Mouse (Mus musculus): ENCODE data around the gene Capza2.
"Not testable (repeated sequence)": the region's sequence is repeated elsewhere in the genome, so short reads cannot be mapped to it uniquely, and the experiment has no call there.

Gene Capza2

GRCm38 (mm10) chr6:17640031-17640430 is 4.0 kb downstream of the Capza2 start:
- no peak for DNase-seq (ENCODE audit: low spot score in 2 of 2)

DNA sequence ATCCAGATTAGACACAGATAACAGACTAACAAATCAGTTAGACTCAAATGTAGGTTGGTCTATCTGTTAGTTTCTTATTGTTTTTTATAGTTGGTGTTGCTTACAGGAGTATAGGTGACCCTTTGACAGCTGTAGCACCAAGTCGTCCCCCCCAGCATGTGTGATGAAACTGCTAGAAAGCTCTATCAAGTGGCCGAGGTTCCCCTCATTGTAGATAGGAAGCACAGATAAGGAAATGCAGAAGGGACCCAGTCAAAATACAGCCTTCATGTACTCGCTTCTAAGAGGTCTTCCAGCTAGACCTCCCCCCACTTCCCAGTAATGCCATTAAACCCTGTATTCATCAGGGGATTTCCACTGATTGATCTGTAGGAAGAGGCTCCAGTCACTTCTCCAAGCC is 6.7 kb downstream of the Capza2 start:
- DNase-seq (ENCODE audit: low spot score in 2 of 2) = no peak

GRCm38 (mm10) chr6:17646107-17646506 is 10.1 kb downstream of the Capza2 start:
- no peak for DNase-seq (ENCODE audit: low spot score in 2 of 2)

DNA sequence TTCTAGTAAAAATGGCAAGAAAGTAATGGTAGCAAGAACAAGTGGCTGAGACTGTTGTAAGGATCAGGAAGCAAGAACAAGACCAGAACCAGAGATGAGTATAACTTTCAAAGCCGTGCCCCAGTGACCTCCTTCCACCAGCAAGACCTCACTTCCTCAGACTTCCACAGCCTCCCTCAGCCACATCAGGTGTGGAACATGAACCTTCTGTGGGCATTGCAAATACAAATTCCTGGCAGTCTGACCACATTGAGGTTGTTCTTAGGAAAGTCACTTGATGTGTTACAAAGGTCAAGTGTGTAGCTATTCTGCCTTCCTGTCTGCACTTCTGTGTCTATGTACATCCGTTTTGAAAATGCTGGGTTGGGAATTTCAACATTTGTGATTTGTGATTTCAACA is 16.1 kb downstream of the Capza2 start:
- DNase-seq (ENCODE audit: low spot score in 2 of 2) = no peak

DNA sequence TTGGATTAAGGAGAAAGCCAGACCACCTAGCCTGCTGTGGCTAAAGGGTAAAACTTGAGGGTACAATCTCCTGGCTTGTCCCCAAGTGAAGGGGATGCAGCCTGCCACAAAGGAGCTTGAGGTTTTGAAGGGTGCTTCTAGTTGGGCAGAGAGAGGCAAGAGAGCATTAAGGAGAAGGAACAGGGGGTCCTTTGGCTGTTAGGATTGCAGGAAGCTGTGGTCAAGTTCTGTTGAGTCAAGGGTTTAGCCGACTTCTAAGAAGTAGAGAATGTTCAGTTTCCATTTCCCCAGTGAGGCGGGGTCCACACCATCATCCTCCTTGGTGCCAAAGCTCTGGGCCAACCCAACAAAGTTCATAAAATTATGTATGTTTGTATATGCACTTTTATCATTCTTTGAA is 19.0 kb downstream of the Capza2 start:
- no peak for DNase-seq (ENCODE audit: low spot score in 2 of 2)

DNA sequence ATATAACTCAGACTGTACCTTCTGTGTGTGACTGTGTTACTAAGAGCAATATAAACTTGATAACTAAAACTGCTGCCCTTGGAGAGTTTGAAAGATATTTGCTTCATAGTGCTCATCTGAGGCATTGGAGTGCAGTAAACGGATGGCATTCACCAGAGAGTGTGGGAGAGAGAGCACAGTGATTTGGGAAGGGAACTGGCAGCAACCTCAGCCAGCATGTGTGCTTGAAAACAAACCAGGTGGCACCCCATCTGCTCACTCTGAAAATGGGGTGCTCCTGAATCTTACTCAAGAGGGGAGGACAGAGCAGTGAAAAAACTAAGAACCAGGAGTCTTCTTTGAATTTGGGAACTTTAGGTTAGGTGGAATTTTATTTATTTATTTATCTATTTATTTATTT is 21.3 kb downstream of the Capza2 start:
- DNase-seq (ENCODE audit: low spot score in 2 of 2) = no peak

DNA sequence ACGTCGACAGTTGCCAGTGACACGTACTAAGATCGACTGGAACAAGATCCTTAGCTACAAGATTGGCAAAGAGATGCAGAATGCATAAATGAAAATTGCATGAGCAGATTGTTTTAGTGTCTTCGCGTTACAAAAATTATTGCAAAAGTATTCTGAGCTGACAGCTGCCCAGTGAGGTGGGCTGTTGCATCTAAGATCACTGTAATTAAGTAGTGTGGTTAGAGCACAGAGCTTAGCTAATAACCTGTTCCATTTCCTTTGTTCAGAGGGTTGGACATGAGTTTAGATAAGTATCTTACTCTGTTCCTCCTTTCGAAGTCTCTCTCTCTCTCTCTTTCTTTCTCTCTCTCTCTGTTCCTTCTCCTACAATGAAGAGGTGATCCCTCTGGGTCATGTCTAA is 29.3 kb downstream of the Capza2 start:
- no peak for DNase-seq (ENCODE audit: low spot score in 2 of 2)

GRCm38 (mm10) chr6:17666024-17666423 is 30.0 kb downstream of the Capza2 start:
- no peak for DNase-seq (ENCODE audit: low spot score in 2 of 2)

GRCm38 (mm10) chr6:17667813-17668212 is 31.8 kb downstream of the Capza2 start:
- DNase-seq (ENCODE audit: low spot score in 2 of 2) = no peak

GRCm38 (mm10) chr6:17668334-17668733 is 32.3 kb downstream of the Capza2 start:
- no peak for DNase-seq (ENCODE audit: low spot score in 2 of 2)

DNA sequence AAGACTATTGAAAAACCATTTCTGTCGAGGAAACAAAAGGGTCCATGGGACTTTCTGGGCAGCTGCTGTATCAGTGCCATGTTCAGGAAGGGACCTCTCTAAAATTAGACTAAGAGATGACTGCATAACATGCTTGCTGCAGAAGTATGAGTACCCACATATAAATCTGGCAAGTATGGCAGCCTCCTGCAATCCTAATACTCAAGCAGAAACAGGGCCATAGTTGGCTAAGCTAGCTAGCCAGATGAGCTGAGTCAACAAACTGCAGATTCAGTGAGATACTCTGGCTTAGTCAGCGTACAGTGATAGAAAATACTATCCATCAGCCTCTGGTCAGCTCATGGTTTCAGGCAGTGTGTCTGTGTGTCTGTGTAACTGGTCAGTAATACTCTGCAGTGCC is 33.8 kb downstream of the Capza2 start:
- DNase-seq (ENCODE audit: low spot score in 2 of 2) = no peak

GRCm38 (mm10) chr6:17675019-17675756 is 39.2 kb downstream of the Capza2 start:
- peak; percentile 65 to 85 for DNase-seq (ENCODE audit: low spot score in 2 of 2)

GRCm38 (mm10) chr6:17677008-17677407 is 41.0 kb downstream of the Capza2 start:
- no peak for DNase-seq (ENCODE audit: low spot score in 2 of 2)

GRCm38 (mm10) chr6:17680266-17680925 is 44.4 kb downstream of the Capza2 start:
- peak; percentile 54 to 86 for DNase-seq (ENCODE audit: low spot score in 2 of 2)

DNA sequence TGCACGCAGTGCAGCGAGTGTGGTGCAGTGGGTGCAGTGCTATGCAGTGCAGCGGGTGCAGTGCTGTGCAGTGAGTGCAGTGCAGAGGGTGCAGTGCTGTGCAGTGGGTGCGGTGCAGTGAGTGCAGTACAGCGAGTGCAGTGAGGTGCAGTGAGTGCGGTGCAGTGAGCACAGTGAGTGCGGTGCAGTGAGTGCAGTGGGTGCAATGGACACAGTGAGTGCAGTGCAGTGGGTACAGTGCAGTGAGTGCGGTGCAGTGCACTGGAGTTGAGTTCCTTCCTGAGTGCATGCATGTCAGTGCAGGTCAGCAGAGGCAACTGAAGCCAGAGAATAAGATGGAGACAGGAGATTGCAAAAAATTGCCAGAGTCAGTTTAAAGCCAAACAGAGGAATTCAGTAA is 45.8 kb downstream of the Capza2 start:
- DNase-seq (ENCODE audit: low spot score in 2 of 2) = no peak

DNA sequence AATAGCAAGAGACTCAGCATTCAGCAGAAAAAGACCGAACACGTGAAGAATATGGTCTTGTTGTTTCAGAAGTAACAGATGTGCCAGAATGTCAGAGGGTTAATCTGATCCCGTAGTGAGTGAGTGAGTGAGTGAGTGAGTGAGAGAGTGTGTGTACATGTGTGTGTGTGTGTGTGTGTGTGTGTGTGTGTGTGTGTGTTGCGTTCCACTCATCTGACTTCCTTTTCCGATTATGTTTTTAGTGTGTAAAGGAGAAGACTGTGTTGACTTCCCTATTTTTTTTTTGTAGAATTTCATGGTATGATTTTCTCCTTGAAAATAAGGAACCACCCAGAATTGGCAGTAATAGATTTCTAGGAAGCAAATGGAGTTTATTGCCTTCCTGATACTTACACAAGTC is 52.6 kb downstream of the Capza2 start:
- DNase-seq (ENCODE audit: low spot score in 2 of 2) = no peak

DNA sequence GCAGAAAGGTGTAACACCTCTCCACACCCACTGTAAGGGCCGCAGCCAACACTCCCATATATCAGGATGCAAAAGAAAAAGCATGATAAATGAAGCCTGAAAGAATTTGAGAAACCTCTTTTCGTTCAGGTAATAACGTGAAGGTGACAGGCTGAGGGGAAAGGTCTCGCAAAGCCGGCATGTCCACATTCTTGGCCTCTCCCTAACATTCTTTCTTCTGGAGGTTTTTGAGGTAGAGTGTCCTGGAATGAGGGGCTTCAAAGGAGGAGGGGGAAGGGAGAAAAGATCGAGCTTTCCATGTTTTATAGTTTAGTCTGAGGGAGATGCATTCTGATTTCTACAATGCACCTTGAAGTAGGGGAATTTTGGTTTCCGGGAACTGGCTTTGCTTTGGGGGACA is 56.6 kb downstream of the Capza2 start, which contains the start of gene St7:
Gene St7, plus strand, starts transcription at position 287 of the 400 bp plus-strand sequence.
- DNase-seq (ENCODE audit: low spot score in 2 of 2) = no peak

- peak; percentile 77 to 82 for DNase-seq (ENCODE audit: low spot score in 2 of 2)
Observed at GRCm38 (mm10) chr6:17693726-17694549, 57.9 kb downstream of the Capza2 start.

DNA sequence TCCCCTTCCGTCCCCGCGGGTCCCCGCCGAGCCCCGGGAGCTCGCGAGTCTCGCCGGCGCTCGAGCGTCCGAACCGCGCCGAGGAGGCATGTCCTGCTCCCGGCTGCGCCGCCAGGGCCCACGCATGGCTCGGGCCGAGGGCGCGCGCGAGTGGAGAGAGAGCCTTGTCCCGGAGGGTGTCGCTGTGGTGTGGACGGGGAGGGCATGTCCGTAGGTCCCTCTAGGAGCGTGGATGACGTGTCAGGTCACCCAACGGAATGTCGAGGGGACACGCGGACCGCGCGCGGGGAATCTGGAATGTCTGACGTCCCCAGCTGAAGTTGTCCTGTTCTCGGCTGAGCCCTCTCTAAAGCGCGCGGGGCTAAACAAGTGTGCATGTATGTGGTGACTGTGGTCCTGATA is 58.5 kb downstream of the Capza2 start:
- peak; percentile 81 to 83 for DNase-seq (ENCODE audit: low spot score in 2 of 2)

- DNase-seq (ENCODE audit: low spot score in 2 of 2) = peak; percentile 38 to 79
Observed at GRCm38 (mm10) chr6:17696321-17696734, 60.3 kb downstream of the Capza2 start.

GRCm38 (mm10) chr6:17700936-17701612 is 65.0 kb downstream of the Capza2 start:
- no peak for DNase-seq (ENCODE audit: low spot score in 2 of 2)

- not testable (repeated sequence) for DNase-seq (ENCODE audit: low spot score in 2 of 2)
Observed at GRCm38 (mm10) chr6:17704038-17704437, 68.0 kb downstream of the Capza2 start.
